Mouse (Mus musculus) urinary bladder, adult 2 months (tissue): ENCODE results near the gene Olfr742. TPM values are rescaled to one million over a fixed set of nuclear protein-coding genes. Genes with fewer than 3 reads are reported as not detected.

Experiments
- DNase-seq: peaks from one replicate; pipeline ENCODE4 v3.0.0; 2022; ENCODE audit warnings: low spot score
- polyA plus RNA-seq: library from polyadenylated mRNA; depleted of rRNA; stranded (reverse); fragments of >200 nt; gene quantifications from 2 replicates; pipeline ENCODE4 v1.2.3, GENCODE M21; 2012; rRNA removed

Gene Olfr742
- not detected in 2 replicates for polyA plus RNA-seq

GRCm38 (mm10) chr14:50503300-50503699, at the start of gene Olfr742:
Gene Olfr742, plus strand, starts transcription at chr14:50503600.
- no peak for DNase-seq

DNA sequence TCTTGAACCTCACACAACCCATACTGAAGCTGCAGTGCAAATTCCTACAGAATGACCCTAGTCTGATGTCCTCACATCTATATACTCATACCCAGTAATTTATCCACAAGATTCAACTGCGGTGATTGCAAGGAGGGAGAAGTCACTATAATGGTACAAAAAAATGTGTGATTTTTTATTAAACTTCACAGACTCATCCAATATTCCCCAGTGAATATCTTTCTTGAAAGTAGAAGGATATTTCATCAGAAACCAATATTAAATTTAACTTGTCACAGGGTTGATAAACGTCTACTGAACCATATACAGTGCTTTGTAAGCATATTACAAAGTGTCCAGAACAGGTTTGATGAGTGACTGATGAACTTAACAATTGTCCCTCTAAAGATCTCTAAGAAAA, 31.0 kb upstream of the Olfr742 start, which contains the start of gene Olfr741:
Olfr741 (plus strand) TSS at position 301 of the 400 bp plus-strand sequence.
- DNase-seq: no peak

DNA sequence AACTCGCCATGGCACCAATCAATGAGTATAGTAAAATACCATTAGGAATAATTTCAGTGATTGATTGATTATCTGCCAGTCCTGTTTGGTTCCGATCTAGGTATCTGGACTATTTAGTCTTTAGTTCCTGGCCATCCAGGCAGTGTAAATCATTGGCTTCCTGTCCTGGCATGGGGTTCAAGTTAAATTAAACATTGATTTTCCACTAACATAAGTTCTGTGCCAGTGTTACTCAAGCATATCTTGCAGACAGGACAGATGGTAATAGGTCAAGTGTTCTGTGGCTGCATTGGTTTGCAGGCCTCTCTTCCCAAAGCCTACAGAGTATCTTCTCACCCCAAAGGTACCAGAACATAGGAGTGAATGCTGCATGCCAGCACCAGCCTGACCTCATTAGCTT, 25.0 kb upstream of the Olfr742 start:
- no peak for DNase-seq

DNA sequence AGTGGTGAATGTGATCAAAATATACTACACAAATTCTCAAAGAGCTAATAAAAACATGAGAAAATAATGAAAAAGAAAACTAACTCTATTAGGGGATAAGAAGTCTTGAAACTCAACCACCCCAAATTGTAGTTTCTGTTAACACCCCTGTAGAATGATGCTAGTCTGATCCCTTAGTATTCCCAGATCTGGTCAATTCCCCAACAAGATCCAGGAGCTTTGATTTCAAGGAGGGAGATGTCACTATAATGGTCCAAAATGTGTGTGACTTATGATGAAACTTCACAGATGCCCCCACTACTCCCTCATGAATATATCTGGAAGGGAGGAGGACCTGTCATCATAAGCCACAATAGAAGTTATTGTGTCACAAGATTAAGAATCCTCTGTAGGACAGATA, 18.1 kb downstream of the Olfr742 start, which contains the start of gene Olfr743:
Olfr743 (plus strand) TSS at position 301 of the 400 bp plus-strand sequence.
- no peak for DNase-seq

DNA sequence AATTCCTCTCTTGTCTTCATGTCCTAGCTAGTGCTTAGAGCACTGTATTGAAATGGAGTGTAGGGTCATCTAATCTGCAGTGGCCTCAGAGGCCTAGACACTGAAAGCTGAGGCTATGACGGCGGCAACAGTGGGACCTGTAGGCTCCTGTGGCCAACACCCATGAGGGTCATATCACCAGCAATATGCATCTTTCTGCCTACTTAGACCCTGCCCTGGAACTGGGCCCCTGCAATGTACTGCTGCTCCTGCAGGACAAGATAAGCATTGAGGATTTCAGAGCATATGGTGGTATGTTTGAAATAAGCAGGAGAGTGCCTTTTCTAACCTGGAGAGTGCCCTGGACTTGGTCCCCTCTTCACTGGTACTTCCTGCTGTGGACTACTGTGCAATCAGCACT, 49.3 kb downstream of the Olfr742 start:
- no peak for DNase-seq

Other genes starting within 250 kb of the Olfr742 start
- gene Olfr732, start 219.4 kb upstream of the Olfr742 start, polyA plus RNA-seq: not detected in 2 replicates
- not detected in 2 replicates for gene Olfr733, start 202.1 kb upstream of the Olfr742 start, polyA plus RNA-seq
- gene Olfr734, start 176.8 kb upstream of the Olfr742 start, polyA plus RNA-seq: not detected in 2 replicates
- gene Olfr735, start 154.7 kb upstream of the Olfr742 start, polyA plus RNA-seq: 0.07 TPM in 1 of 2 replicates, not detected in the other
- gene Tlr11, start 145.7 kb upstream of the Olfr742 start, polyA plus RNA-seq: 1.1 and 1.4 TPM in 2 replicates
- not detected in 2 replicates for gene Olfr736, start 122.4 kb upstream of the Olfr742 start, polyA plus RNA-seq
- not detected in 2 replicates for gene Olfr738, start 96.0 kb upstream of the Olfr742 start, polyA plus RNA-seq
- gene Olfr739, start 85.0 kb upstream of the Olfr742 start, polyA plus RNA-seq: not detected in 2 replicates
- not detected in 2 replicates for gene Olfr740, start 58.1 kb upstream of the Olfr742 start, polyA plus RNA-seq
- not detected in 2 replicates for gene Olfr741, start 30.9 kb upstream of the Olfr742 start, polyA plus RNA-seq
- gene Olfr743, start 18.2 kb downstream of the Olfr742 start, polyA plus RNA-seq: not detected in 2 replicates
- gene Olfr744, start 111.3 kb downstream of the Olfr742 start, polyA plus RNA-seq: not detected in 2 replicates
- not detected in 2 replicates for gene Olfr745, start 135.8 kb downstream of the Olfr742 start, polyA plus RNA-seq
- gene Olfr746, start 143.5 kb downstream of the Olfr742 start, polyA plus RNA-seq: not detected in 2 replicates
- not detected in 2 replicates for gene Olfr747, start 189.6 kb downstream of the Olfr742 start, polyA plus RNA-seq
- gene Olfr748, start 203.8 kb downstream of the Olfr742 start, polyA plus RNA-seq: not detected in 2 replicates
- not detected in 2 replicates for gene Olfr749, start 241.5 kb downstream of the Olfr742 start, polyA plus RNA-seq